Mouse (Mus musculus): ENCODE results near the gene Hdgf. TPM values are rescaled to one million over a fixed set of nuclear protein-coding genes. Genes with fewer than 3 reads are reported as not detected.

Gene Hdgf
- polyA plus RNA-seq, 1 experiment from 2014 or later = 520 TPM

GRCm38 (mm10) chr3:87930078-87930795 lies 24.1 kb downstream of the Hdgf start, which contains the start of the genes Isg20l2 and Rrnad1:
Gene Isg20l2, plus strand, starts transcription at chr3:87930314.
Gene Rrnad1, minus strand, starts transcription at chr3:87930717.
- WGBS = under 1% methylated on average over 78 of the region's 78 CpGs
- H3K4me2 ChIP-seq = peak within 1 kb of the TSS; percentile 88
- no peaks in the 10 kb centered on the region for H3K27me3 ChIP-seq (replicated peaks; ENCODE audit: control insufficient read depth, insufficient read depth, low read length)
- H3K9me3 ChIP-seq (ENCODE audit: control insufficient read depth, low read length) = no peaks in the 10 kb centered on the region
- H3K36me3 ChIP-seq (ENCODE audit: control insufficient read depth, insufficient read depth, low read length) = peaks cover 21% of the 10 kb centered on the region
- peaks cover 12% of the 10 kb centered on the region for H3K4me1 ChIP-seq (replicated peaks; ENCODE audit: control insufficient read depth, insufficient read depth, low read length)
- H3K27ac ChIP-seq (ENCODE audit: low read depth, low read length) = peak within 1 kb of the TSS; percentile 76
- DNase-seq (ENCODE audit: low spot score) = peak; percentile 98
- peak within 1 kb of the TSS; percentile 78 for H3K9ac ChIP-seq (ENCODE audit: low read depth, low read length)
- ATAC-seq (replicated peaks; ENCODE audit: low FRiP score) = peak; percentile 95
- peak within 1 kb of the TSS; percentile 78 for H3K4me3 ChIP-seq (ENCODE audit: low read depth, low read length)

GRCm38 (mm10) chr3:87934026-87934425 lies 27.9 kb downstream of the Hdgf start:
- Histone ChIP-seq H3K9me3 (ENCODE audit: control insufficient read depth, low read length) (no peaks in the 10 kb centered on the region), H3K27me3 (replicated peaks; ENCODE audit: control insufficient read depth, insufficient read depth, low read length) (no peaks in the 10 kb centered on the region), H3K27ac (ENCODE audit: low read depth, low read length) (no peak overlapping the region), H3K4me3 (ENCODE audit: low read depth, low read length) (no peak overlapping the region), H3K4me1 (replicated peaks; ENCODE audit: control insufficient read depth, insufficient read depth, low read length) (peaks cover 10% of the 10 kb centered on the region), H3K36me3 (ENCODE audit: control insufficient read depth, insufficient read depth, low read length) (peaks cover 39% of the 10 kb centered on the region), H3K9ac (ENCODE audit: low read depth, low read length) (no peak overlapping the region), H3K4me2 (no peak overlapping the region)
- 83% methylated on average over 5 of the region's 5 CpGs for WGBS
- DNase-seq (ENCODE audit: low spot score) (no peak), ATAC-seq (replicated peaks; ENCODE audit: low FRiP score) (no peak)

GRCm38 (mm10) chr3:87934501-87934900 lies 28.4 kb downstream of the Hdgf start:
- H3K4me2 ChIP-seq = no peak overlapping the region
- H3K4me3 ChIP-seq (ENCODE audit: low read depth, low read length) = no peak overlapping the region
- H3K9me3 ChIP-seq (ENCODE audit: control insufficient read depth, low read length) = no peaks in the 10 kb centered on the region
- no peak overlapping the region for H3K9ac ChIP-seq (ENCODE audit: low read depth, low read length)
- DNase-seq (ENCODE audit: low spot score) (no peak), ATAC-seq (replicated peaks; ENCODE audit: low FRiP score) (no peak)
- H3K4me1 ChIP-seq (replicated peaks; ENCODE audit: control insufficient read depth, insufficient read depth, low read length) = peaks cover 8% of the 10 kb centered on the region
- no peaks in the 10 kb centered on the region for H3K27me3 ChIP-seq (replicated peaks; ENCODE audit: control insufficient read depth, insufficient read depth, low read length)
- peaks cover 42% of the 10 kb centered on the region for H3K36me3 ChIP-seq (ENCODE audit: control insufficient read depth, insufficient read depth, low read length)
- 76% methylated on average over 4 of the region's 4 CpGs for WGBS
- no peak overlapping the region for H3K27ac ChIP-seq (ENCODE audit: low read depth, low read length)

- H3K4me3 ChIP-seq (ENCODE audit: low read depth, low read length) = no peak overlapping the region
- H3K4me2 ChIP-seq = no peak overlapping the region
Observed at GRCm38 (mm10) chr3:87935201-87935600, 29.1 kb downstream of the Hdgf start.

GRCm38 (mm10) chr3:87935776-87936175 lies 29.7 kb downstream of the Hdgf start:
- WGBS = 92% methylated on average over 2 of the region's 2 CpGs
- H3K27me3 ChIP-seq (replicated peaks; ENCODE audit: control insufficient read depth, insufficient read depth, low read length) = no peaks in the 10 kb centered on the region
- no peak for DNase-seq (ENCODE audit: low spot score)
- no peak overlapping the region for H3K9ac ChIP-seq (ENCODE audit: low read depth, low read length)
- peaks cover 8% of the 10 kb centered on the region for H3K4me1 ChIP-seq (replicated peaks; ENCODE audit: control insufficient read depth, insufficient read depth, low read length)
- no peak overlapping the region for H3K27ac ChIP-seq (ENCODE audit: low read depth, low read length)
- H3K4me3 ChIP-seq (ENCODE audit: low read depth, low read length) = no peak overlapping the region
- peaks cover 50% of the 10 kb centered on the region for H3K36me3 ChIP-seq (ENCODE audit: control insufficient read depth, insufficient read depth, low read length)
- no peaks in the 10 kb centered on the region for H3K9me3 ChIP-seq (ENCODE audit: control insufficient read depth, low read length)
- ATAC-seq (replicated peaks; ENCODE audit: low FRiP score) = 0 out of 2 replicates have a peak, but pooled peaks have one; percentile 11
- no peak overlapping the region; the same call in 1 of the 2 replicates for H3K4me2 ChIP-seq

More at GRCm38 (mm10) chr3:87935201-87935600, 29.1 kb downstream of the Hdgf start:
- DNase-seq (ENCODE audit: low spot score) (no peak), ATAC-seq (replicated peaks; ENCODE audit: low FRiP score) (no peak)
- Histone ChIP-seq H3K9ac (ENCODE audit: low read depth, low read length) (no peak overlapping the region), H3K27ac (ENCODE audit: low read depth, low read length) (no peak overlapping the region), H3K4me1 (replicated peaks; ENCODE audit: control insufficient read depth, insufficient read depth, low read length) (peaks cover 8% of the 10 kb centered on the region), H3K36me3 (ENCODE audit: control insufficient read depth, insufficient read depth, low read length) (peaks cover 45% of the 10 kb centered on the region), H3K9me3 (ENCODE audit: control insufficient read depth, low read length) (no peaks in the 10 kb centered on the region), H3K27me3 (replicated peaks; ENCODE audit: control insufficient read depth, insufficient read depth, low read length) (no peaks in the 10 kb centered on the region)
- 87% methylated on average over 4 of the region's 4 CpGs for WGBS

- no peak overlapping the region for H3K9ac ChIP-seq (ENCODE audit: low read depth, low read length)
- H3K4me1 ChIP-seq (replicated peaks; ENCODE audit: control insufficient read depth, insufficient read depth, low read length) = no peaks in the 10 kb centered on the region
- DNase-seq (ENCODE audit: low spot score) (no peak), ATAC-seq (replicated peaks; ENCODE audit: low FRiP score) (no peak)
- peaks cover 48% of the 10 kb centered on the region for H3K36me3 ChIP-seq (ENCODE audit: control insufficient read depth, insufficient read depth, low read length)
- no peak overlapping the region for H3K4me2 ChIP-seq
- H3K27me3 ChIP-seq (replicated peaks; ENCODE audit: control insufficient read depth, insufficient read depth, low read length) = peaks cover 12% of the 10 kb centered on the region
- H3K9me3 ChIP-seq (ENCODE audit: control insufficient read depth, low read length) = no peaks in the 10 kb centered on the region
- no peak overlapping the region for H3K4me3 ChIP-seq (ENCODE audit: low read depth, low read length)
- WGBS = 79% methylated on average over 5 of the region's 5 CpGs
- no peak overlapping the region for H3K27ac ChIP-seq (ENCODE audit: low read depth, low read length)
Observed at GRCm38 (mm10) chr3:87940611-87941010, 34.5 kb downstream of the Hdgf start.

GRCm38 (mm10) chr3:87942471-87942870 lies 36.4 kb downstream of the Hdgf start:
- Histone ChIP-seq H3K27ac (ENCODE audit: low read depth, low read length) (no peak overlapping the region), H3K9ac (ENCODE audit: low read depth, low read length) (no peak overlapping the region), H3K36me3 (ENCODE audit: control insufficient read depth, insufficient read depth, low read length) (peaks cover 38% of the 10 kb centered on the region), H3K9me3 (ENCODE audit: control insufficient read depth, low read length) (no peaks in the 10 kb centered on the region; the same call in 1 of the 2 replicates), H3K4me3 (ENCODE audit: low read depth, low read length) (no peak overlapping the region), H3K4me2 (no peak overlapping the region), H3K27me3 (replicated peaks; ENCODE audit: control insufficient read depth, insufficient read depth, low read length) (peaks cover 31% of the 10 kb centered on the region), H3K4me1 (replicated peaks; ENCODE audit: control insufficient read depth, insufficient read depth, low read length) (peaks cover 16% of the 10 kb centered on the region)
- 87% methylated on average over 2 of the region's 2 CpGs for WGBS
- ATAC-seq (replicated peaks; ENCODE audit: low FRiP score) (no peak), DNase-seq (ENCODE audit: low spot score) (no peak)

- H3K4me3 ChIP-seq (ENCODE audit: low read depth, low read length) = no peak overlapping the region
- H3K9ac ChIP-seq (ENCODE audit: low read depth, low read length) = no peak overlapping the region
- no peaks in the 10 kb centered on the region; the same call in 1 of the 2 replicates for H3K9me3 ChIP-seq (ENCODE audit: control insufficient read depth, low read length)
- peaks cover 29% of the 10 kb centered on the region for H3K36me3 ChIP-seq (ENCODE audit: control insufficient read depth, insufficient read depth, low read length)
- H3K27me3 ChIP-seq (replicated peaks; ENCODE audit: control insufficient read depth, insufficient read depth, low read length) = peaks cover 42% of the 10 kb centered on the region
- ATAC-seq (replicated peaks; ENCODE audit: low FRiP score) (no peak), DNase-seq (ENCODE audit: low spot score) (no peak)
- WGBS = 80% methylated on average over 7 of the region's 7 CpGs
- peaks cover 26% of the 10 kb centered on the region for H3K4me1 ChIP-seq (replicated peaks; ENCODE audit: control insufficient read depth, insufficient read depth, low read length)
- H3K27ac ChIP-seq (ENCODE audit: low read depth, low read length) = no peak overlapping the region
- no peak overlapping the region for H3K4me2 ChIP-seq
Observed at GRCm38 (mm10) chr3:87943586-87943985, 37.5 kb downstream of the Hdgf start.

Data from liver, embryonic 11.5 days (tissue).